Mouse (Mus musculus) heart, embryonic 12.5 days (tissue): ENCODE measurements around the gene Camkmt. TPM values are rescaled to one million over a fixed set of nuclear protein-coding genes. Genes with fewer than 3 reads are reported as not detected.

ENCODE experiments used
- ATAC-seq: fragments of 200-750 bp; cut with Nextera tagmentation; 2 replicates; pipeline ENCODE4 v1.8.0; 2017; ENCODE audit warnings: moderate TSS enrichment, moderate library complexity; ENCODE audit not compliant: insufficient number of reproducible peaks, low FRiP score
- H3K27ac ChIP-seq: fragments of 300-500 bp; sonication (generic); 2 replicates; pipeline ENCODE4 v1.5.1; 2016; ENCODE audit warnings: mild to moderate bottlenecking, moderate library complexity; ENCODE audit not compliant: poor library complexity, severe bottlenecking
- H3K27me3 ChIP-seq: fragments of 300-500 bp; sonication (generic); replicated peaks from 2 replicates; pipeline ENCODE4 v1.6.1; 2016; ENCODE audit warnings: mild to moderate bottlenecking, moderate library complexity
- H3K36me3 ChIP-seq: fragments of 300-500 bp; sonication (generic); 2 replicates; pipeline ENCODE4 v1.6.1; 2016; ENCODE audit warnings: mild to moderate bottlenecking, moderate library complexity
- H3K4me1 ChIP-seq: fragments of 300-500 bp; sonication (generic); replicated peaks from 2 replicates; pipeline ENCODE4 v1.6.1; 2016; ENCODE audit warnings: mild to moderate bottlenecking
- H3K4me2 ChIP-seq: fragments of 300-500 bp; sonication (generic); 2 replicates; pipeline ENCODE4 v1.6.1; 2016; ENCODE audit warnings: mild to moderate bottlenecking, moderate library complexity
- H3K4me3 ChIP-seq: fragments of 300-500 bp; sonication (generic); 2 replicates; pipeline ENCODE4 v1.5.1; 2016; ENCODE audit warnings: mild to moderate bottlenecking
- H3K9ac ChIP-seq: fragments of 300-500 bp; sonication (generic); 2 replicates; pipeline ENCODE4 v1.6.1; 2016; ENCODE audit warnings: mild to moderate bottlenecking, moderate library complexity
- H3K9me3 ChIP-seq: fragments of 300-500 bp; sonication (generic); replicated peaks from 2 replicates; pipeline ENCODE4 v1.6.1; 2016; ENCODE audit warnings: mild to moderate bottlenecking, moderate library complexity
- WGBS: fragments of 180-500 bp; shearing (Covaris S2); methylation state at CpG from one replicate; pipeline ENCODE4 v1.1.7; 2016; 5-methylcytosine and 5-hydroxymethylcytosine counted together
- polyA plus RNA-seq: library from polyadenylated mRNA; unstranded; fragments of >200 nt; fragmentation: Nextera tagmentation; extraction: Ambion mirVana; gene quantifications from 2 replicates; pipeline ENCODE4 v1.2.1, GENCODE M21; 2016

Camkmt gene
- polyA plus RNA-seq, 1 experiment from 2014 or later, result 6.6 TPM

- Histone ChIP-seq H3K9me3 (no peaks in the 10 kb centered on the region), H3K4me3 (no peak overlapping the region), H3K27ac (no peak overlapping the region), H3K36me3 (peaks cover 60% of the 10 kb centered on the region), H3K4me2 (no peak overlapping the region), H3K9ac (no peak overlapping the region), H3K4me1 (peaks cover 17% of the 10 kb centered on the region; the same call in 1 of the 2 replicates), H3K27me3 (no peaks in the 10 kb centered on the region)
- WGBS, result 50% methylated on average over 6 of the region's 6 CpGs
- no peak for ATAC-seq
Observed at GRCm38 (mm10) chr17:85070658-85071057, 19.7 kb upstream of the Camkmt start.

GRCm38 (mm10) chr17:85071088-85071775 is 19.1 kb upstream of the Camkmt start:
- H3K9me3 ChIP-seq, result no peaks in the 10 kb centered on the region
- H3K4me2 ChIP-seq, result no peak overlapping the region
- peaks cover 60% of the 10 kb centered on the region for H3K36me3 ChIP-seq
- no peaks in the 10 kb centered on the region for H3K27me3 ChIP-seq
- no peak overlapping the region for H3K4me3 ChIP-seq
- H3K27ac ChIP-seq, result no peak overlapping the region
- no peak overlapping the region for H3K9ac ChIP-seq
- ATAC-seq, result no peak
- WGBS, result 90% methylated on average over 8 of the region's 8 CpGs
- peaks cover 17% of the 10 kb centered on the region; the same call in 1 of the 2 replicates for H3K4me1 ChIP-seq

GRCm38 (mm10) chr17:85072383-85072782 is 18.0 kb upstream of the Camkmt start:
- Histone ChIP-seq H3K9ac (no peak overlapping the region), H3K9me3 (no peaks in the 10 kb centered on the region), H3K27me3 (no peaks in the 10 kb centered on the region), H3K4me1 (peaks cover 17% of the 10 kb centered on the region; the same call in 1 of the 2 replicates), H3K36me3 (peaks cover 65% of the 10 kb centered on the region), H3K4me2 (no peak overlapping the region), H3K27ac (no peak overlapping the region), H3K4me3 (no peak overlapping the region)
- 62% methylated on average over 11 of the region's 11 CpGs for WGBS
- ATAC-seq, result no peak

DNA sequence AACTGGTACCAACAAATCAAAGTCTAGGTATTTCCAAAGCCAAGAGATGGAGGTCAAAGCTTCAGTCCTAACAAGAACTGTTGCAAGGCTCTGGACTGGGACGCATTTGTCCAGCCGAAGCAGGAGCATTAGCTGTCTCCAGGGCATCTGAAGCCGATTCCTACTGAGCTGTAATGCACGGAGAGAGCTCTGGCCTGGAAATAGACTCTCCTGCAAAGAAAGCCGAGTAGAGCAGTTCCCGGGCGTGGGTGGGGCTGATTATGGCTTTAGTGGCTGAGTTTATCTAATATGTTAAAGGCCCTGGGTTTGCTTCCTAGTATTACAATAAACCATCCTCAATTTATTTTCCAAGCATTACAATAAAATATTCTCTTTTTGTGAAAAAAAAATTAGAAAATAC is 17.1 kb upstream of the Camkmt start:
- Histone ChIP-seq H3K4me3 (no peak overlapping the region), H3K9ac (no peak overlapping the region), H3K27ac (no peak overlapping the region), H3K36me3 (peaks cover 67% of the 10 kb centered on the region), H3K9me3 (no peaks in the 10 kb centered on the region), H3K27me3 (no peaks in the 10 kb centered on the region), H3K4me2 (no peak overlapping the region), H3K4me1 (peaks cover 17% of the 10 kb centered on the region; the same call in 1 of the 2 replicates)
- no peak for ATAC-seq
- WGBS, result 65% methylated on average over 7 of the region's 7 CpGs

DNA sequence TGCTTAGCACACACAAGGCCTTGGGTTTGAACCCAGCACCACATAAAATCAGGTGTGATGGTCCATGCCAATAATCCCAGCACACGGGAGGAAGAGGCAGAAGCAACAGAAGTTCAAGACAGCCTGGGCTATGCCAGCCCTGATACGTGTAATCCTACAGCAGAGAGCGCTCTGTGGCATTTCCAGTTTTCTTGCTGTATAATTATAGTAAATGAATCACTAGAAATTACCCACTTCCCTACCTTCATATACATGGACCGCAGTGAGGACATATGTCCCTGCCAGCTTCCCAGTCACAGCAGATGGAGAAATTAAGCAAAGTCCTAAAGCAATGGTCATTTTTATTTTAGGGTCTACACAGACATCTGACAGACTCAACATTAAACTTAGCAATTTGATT is 16.3 kb upstream of the Camkmt start:
- no peaks in the 10 kb centered on the region for H3K27me3 ChIP-seq
- peaks cover 17% of the 10 kb centered on the region; the same call in 1 of the 2 replicates for H3K4me1 ChIP-seq
- no peak overlapping the region for H3K9ac ChIP-seq
- 90% methylated on average over 4 of the region's 4 CpGs for WGBS
- H3K27ac ChIP-seq, result no peak overlapping the region
- no peaks in the 10 kb centered on the region for H3K9me3 ChIP-seq
- peaks cover 67% of the 10 kb centered on the region for H3K36me3 ChIP-seq
- no peak for ATAC-seq
- no peak overlapping the region for H3K4me3 ChIP-seq
- H3K4me2 ChIP-seq, result no peak overlapping the region

DNA sequence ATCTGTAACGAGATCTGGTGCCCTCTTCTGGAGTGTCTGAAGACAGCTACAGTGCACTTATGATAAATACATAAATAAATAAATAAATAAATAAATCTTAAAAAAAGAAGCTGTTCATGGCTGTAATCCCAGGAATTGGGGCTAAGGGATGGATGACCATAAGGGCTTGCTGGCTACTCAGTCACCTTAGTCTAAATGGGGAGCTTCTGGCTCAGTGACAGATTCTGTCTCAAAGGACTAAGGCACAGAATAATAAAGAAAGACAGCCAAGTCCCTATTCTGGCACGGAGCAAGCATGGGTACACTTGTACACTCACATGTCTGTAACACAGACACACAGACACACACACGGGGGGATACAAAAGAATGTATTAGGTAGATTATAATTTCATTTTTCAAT is 11.1 kb upstream of the Camkmt start:
- Histone ChIP-seq H3K4me3 (no peak overlapping the region), H3K27me3 (no peaks in the 10 kb centered on the region), H3K4me2 (no peak overlapping the region), H3K9me3 (no peaks in the 10 kb centered on the region), H3K9ac (no peak overlapping the region), H3K4me1 (no peaks in the 10 kb centered on the region), H3K27ac (no peak overlapping the region), H3K36me3 (peaks cover 60% of the 10 kb centered on the region)
- no peak for ATAC-seq
- WGBS, result 93% methylated on average over 3 of the region's 3 CpGs

GRCm38 (mm10) chr17:85080781-85081180 is 9.6 kb upstream of the Camkmt start:
- no peak for ATAC-seq
- 86% methylated on average over 11 of the region's 11 CpGs for WGBS

GRCm38 (mm10) chr17:85085335-85085734 is 5.0 kb upstream of the Camkmt start:
- H3K27ac ChIP-seq, result no peak overlapping the region
- no peak overlapping the region for H3K4me2 ChIP-seq
- peaks cover 6% of the 10 kb centered on the region for H3K4me1 ChIP-seq
- H3K4me3 ChIP-seq, result no peak overlapping the region
- no peak for ATAC-seq
- WGBS, result 80% methylated on average over 2 of the region's 2 CpGs
- H3K27me3 ChIP-seq, result no peaks in the 10 kb centered on the region
- no peaks in the 10 kb centered on the region for H3K9me3 ChIP-seq
- H3K36me3 ChIP-seq, result peaks cover 10% of the 10 kb centered on the region
- H3K9ac ChIP-seq, result no peak overlapping the region

More at GRCm38 (mm10) chr17:85080781-85081180, 9.6 kb upstream of the Camkmt start:
- H3K36me3 ChIP-seq, result peaks cover 51% of the 10 kb centered on the region
- H3K4me1 ChIP-seq, result no peaks in the 10 kb centered on the region
- no peak overlapping the region for H3K9ac ChIP-seq
- H3K27me3 ChIP-seq, result no peaks in the 10 kb centered on the region
- H3K27ac ChIP-seq, result no peak overlapping the region
- H3K4me3 ChIP-seq, result no peak overlapping the region
- H3K4me2 ChIP-seq, result no peak overlapping the region
- no peaks in the 10 kb centered on the region for H3K9me3 ChIP-seq

GRCm38 (mm10) chr17:85086501-85086900 is 3.9 kb upstream of the Camkmt start:
- H3K9me3 ChIP-seq, result no peaks in the 10 kb centered on the region
- ATAC-seq, result no peak
- H3K27me3 ChIP-seq, result no peaks in the 10 kb centered on the region
- peaks cover 6% of the 10 kb centered on the region for H3K4me1 ChIP-seq
- H3K4me2 ChIP-seq, result no peak overlapping the region
- H3K9ac ChIP-seq, result no peak overlapping the region
- 75% methylated on average over 1 of the region's 1 CpGs for WGBS
- H3K36me3 ChIP-seq, result 0 out of 2 replicates have a peak, but pooled peaks cover under 1% of the 10 kb centered on the region
- no peak overlapping the region for H3K27ac ChIP-seq
- no peak overlapping the region for H3K4me3 ChIP-seq

GRCm38 (mm10) chr17:85087591-85087990 is 2.8 kb upstream of the Camkmt start:
- no peaks in the 10 kb centered on the region for H3K36me3 ChIP-seq
- no peak overlapping the region; the same call in 1 of the 2 replicates for H3K4me2 ChIP-seq
- H3K9me3 ChIP-seq, result no peaks in the 10 kb centered on the region
- H3K27me3 ChIP-seq, result no peaks in the 10 kb centered on the region
- peaks cover 6% of the 10 kb centered on the region for H3K4me1 ChIP-seq
- no peak overlapping the region for H3K4me3 ChIP-seq
- H3K27ac ChIP-seq, result no peak overlapping the region
- 67% methylated on average over 5 of the region's 5 CpGs for WGBS
- H3K9ac ChIP-seq, result no peak overlapping the region
- ATAC-seq, result no peak

GRCm38 (mm10) chr17:85088401-85088800 is 2.0 kb upstream of the Camkmt start:
- no peak overlapping the region for H3K4me2 ChIP-seq
- H3K36me3 ChIP-seq, result no peaks in the 10 kb centered on the region
- H3K4me3 ChIP-seq, result no peak overlapping the region
- WGBS, result 87% methylated on average over 11 of the region's 11 CpGs
- ATAC-seq, result no peak
- H3K9ac ChIP-seq, result no peak overlapping the region
- H3K27me3 ChIP-seq, result no peaks in the 10 kb centered on the region
- H3K9me3 ChIP-seq, result no peaks in the 10 kb centered on the region
- no peak overlapping the region for H3K27ac ChIP-seq
- peaks cover 6% of the 10 kb centered on the region for H3K4me1 ChIP-seq

DNA sequence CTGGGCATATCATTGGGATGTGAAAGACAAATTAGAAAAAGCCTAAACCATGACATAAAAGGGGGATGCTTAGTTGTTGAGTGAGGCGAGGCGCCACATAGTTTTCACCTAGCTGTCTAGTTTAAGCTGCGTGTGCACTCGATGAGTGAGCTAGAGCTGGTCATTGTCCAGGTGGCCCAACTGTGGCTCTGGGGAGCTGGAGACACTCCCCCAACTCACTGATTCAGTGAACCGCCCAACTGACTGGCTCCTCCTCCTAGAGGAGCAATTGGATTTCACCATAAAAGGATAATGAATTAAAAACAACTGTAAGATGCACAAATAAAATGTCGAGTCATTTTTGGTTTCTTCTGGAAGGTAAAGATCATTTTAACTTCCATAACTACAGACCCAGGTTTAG is 1.3 kb upstream of the Camkmt start:
- no peak overlapping the region for H3K27ac ChIP-seq
- 56% methylated on average over 6 of the region's 6 CpGs for WGBS

More for the DNA sequence above, 1.3 kb upstream of the Camkmt start:
- Histone ChIP-seq H3K9ac (no peak overlapping the region), H3K4me3 (no peak overlapping the region), H3K4me1 (peaks cover 6% of the 10 kb centered on the region), H3K36me3 (no peaks in the 10 kb centered on the region), H3K9me3 (no peaks in the 10 kb centered on the region), H3K4me2 (peak overlapping the region; percentile 29; the same call in 1 of the 2 replicates), H3K27me3 (no peaks in the 10 kb centered on the region)
- no peak for ATAC-seq
